Mouse (Mus musculus) stomach, postnatal 0 days (tissue): ENCODE results near the gene Plin5.

Source experiments
- CTCF ChIP-seq: IDR thresholded peaks from 2 replicates; pipeline ENCODE4 v1.5.1; 2016; ENCODE audit warnings: antibody characterized with exemption, low read depth, mild to moderate bottlenecking, moderate library complexity
- EP300 ChIP-seq: optimal IDR thresholded peaks from 2 replicates; pipeline ENCODE3; 2016; ENCODE audit warnings: antibody characterized with exemption

GRCm38 (mm10) chr17:56069066-56069465 is 48.3 kb downstream of the Plin5 start:
- no peak for TF ChIP-seq CTCF
- no peak for TF ChIP-seq EP300
